Mouse (Mus musculus): ENCODE data around the gene Cx3cr1.

- no peak for TF ChIP-seq CTCF (IDR thresholded peaks at IDR 0.05; ENCODE audit: extremely low read depth, insufficient read length, insufficient replicate concordance, low read depth, low read length)
- TF ChIP-seq POLR2A (IDR thresholded peaks at IDR 0.05; ENCODE audit: low read depth, low read length), result no peak
These were observed 143.9 kb downstream of the Cx3cr1 start for GRCm38 (mm10) chr9:119925729-119926128.

All from small intestine, adult 2 months (tissue).